Mouse (Mus musculus) adipocyte (in vitro differentiated cells): ENCODE results near the gene 2210408I21Rik.

ENCODE experiments used
- DNase-seq: peaks from one replicate; pipeline ENCODE4 v3.0.0-alpha.2; 2016; ENCODE audit warnings: low spot score

Gene 2210408I21Rik

DNA sequence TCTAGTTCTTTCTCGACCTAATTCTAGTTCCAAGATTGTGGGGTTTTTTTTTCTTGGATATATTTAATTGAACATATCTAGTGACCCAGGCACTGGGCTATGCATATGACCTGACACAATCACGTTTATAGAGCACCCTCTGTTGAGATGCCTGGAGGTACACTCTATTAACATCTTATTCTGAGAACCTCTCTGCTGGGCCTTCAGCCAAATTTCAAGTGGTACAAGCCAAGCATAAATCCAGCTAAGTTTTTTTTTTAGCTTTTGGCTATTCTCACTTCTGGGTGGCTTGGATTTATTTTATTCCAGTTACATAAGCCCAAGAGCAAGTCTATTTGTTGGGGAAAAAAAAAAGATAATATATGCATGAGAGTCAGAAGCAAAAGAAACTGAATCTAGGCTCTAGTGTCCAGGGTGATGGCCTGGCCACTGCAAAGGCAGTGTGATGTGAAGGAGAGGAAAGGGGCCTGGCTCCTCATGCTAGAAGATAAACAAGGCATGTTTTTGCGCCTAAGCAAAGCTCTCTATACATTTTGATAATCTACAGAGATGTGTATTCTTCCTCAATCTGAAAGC, 139.9 kb downstream of the 2210408I21Rik start:
- DNase-seq, result peak; percentile 63

DNA sequence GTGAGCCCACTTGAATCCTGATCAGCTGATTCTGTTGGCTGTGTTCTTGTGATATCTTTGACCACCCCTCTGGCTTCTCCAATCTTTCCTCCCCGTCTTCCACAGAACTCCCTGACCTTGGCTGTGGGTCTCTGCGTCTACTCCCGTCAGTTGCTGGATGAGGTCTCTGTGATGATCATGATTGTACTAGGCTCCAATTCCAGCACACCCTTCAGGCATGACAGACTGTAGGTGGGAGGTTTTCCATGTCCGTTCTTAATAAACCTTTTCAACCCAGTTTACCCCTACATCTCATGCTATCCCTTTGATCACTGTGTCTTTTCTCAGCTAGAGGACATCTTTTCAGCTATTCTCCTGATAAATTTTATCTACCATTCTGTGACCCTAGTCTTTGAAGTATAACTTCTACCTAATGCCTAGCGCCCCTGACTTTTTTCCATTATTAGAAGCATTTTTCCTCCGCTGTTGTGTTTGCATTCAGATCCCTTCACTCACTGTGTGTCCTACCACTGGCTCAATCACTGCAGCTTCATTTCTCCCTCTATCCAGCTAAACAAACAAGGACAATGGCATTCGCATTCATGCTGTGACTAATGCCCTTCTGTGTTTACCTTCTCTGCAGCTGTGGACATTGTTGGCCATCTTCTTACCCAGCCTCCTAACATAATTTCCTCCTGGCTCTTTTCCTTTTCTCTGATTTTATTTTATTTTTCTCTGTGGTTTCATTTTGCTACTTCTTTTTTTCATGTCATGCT, 143.5 kb downstream of the 2210408I21Rik start:
- no peak for DNase-seq

DNA sequence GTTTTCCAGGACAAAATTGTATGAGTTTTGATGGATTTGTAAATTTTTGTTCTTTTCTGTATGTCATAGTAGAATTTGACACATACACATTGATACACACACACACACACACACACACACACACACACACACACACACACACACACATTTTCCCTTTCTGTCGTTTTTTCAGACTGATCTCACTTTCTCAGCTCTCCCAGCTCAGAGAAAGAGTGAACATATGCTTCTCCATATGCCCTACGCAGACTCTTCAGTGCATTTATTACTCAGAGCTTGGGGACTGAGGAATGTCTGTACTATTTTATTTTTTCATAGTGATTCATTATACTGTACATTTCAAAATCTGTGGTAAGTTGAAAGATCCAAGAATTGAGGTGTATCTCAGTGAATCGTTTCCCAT, 160.2 kb downstream of the 2210408I21Rik start:
- no peak for DNase-seq

DNA sequence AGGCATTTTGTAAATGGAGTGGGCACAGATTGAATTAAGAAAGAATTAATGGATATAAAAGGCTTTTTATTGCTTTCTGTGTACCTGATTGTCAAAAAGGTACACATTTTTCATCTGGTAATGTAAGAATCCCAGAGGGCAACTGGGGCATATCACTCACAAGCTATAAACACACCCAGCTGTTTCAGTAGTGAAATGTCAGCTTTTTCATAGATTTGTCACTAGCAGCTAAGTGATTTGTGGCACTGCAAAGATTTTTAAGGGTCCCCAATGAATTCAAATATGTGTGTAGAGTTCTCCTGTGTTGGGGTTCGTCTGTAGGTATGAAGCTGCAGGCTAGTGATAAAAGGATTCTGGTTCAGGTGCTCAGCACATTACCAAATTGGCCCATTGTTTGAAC, 188.8 kb downstream of the 2210408I21Rik start:
- no peak for DNase-seq

DNA sequence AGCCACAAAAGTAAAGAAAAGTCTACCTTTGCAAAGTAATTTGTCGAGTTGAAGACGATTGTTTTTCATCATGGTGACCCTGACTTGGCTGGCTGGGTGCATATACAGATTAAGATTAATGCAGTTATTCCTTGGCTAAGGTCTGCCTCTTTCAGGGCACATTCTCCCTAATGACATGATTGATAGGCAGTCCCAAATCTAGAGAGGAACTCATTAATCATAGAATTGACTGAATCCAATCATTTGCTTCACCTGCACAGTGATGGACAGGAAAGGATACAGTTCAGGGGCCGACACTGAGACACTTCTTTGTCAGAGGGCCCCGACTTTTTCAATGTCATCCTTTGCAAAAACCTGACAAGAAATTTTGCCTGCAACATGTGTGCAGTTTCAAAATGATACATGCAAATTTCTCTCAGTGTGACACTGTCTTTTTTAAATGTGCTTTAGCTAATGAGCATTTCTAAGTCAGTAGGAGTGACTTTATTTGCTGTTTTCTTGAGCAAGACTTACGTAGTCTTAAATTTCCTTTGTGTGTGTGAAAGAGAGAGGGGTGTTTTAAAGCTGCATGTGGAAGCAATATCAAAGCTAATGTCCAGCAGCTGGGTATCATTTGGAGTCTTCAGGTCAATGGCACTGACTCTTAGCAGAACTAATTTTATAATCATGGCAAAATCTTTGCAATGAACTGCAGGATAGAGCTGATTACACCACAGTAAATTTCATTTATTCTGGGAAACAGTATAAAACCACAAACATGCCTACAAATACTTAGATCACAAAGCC, 191.0 kb downstream of the 2210408I21Rik start:
- DNase-seq, result no peak

DNA sequence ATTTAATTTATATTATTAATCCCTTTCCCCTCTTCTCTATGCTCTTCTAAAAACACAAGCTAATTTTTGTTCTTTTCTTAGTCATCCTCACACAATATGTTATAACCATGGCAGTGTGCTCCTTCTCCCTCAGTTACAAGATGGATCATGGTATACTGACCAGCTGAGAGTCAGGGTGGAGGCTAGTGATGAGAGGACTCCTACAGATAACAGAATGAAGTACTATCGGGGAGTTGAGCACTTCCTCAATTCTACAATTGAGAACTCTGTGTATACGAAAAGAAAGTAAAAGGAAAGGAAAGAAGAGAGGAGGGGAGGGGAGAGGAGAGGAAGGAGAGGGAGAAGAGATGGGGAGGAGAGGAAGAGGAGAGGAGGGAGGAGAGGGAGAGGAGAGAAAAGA, 206.8 kb downstream of the 2210408I21Rik start:
- no peak for DNase-seq

DNA sequence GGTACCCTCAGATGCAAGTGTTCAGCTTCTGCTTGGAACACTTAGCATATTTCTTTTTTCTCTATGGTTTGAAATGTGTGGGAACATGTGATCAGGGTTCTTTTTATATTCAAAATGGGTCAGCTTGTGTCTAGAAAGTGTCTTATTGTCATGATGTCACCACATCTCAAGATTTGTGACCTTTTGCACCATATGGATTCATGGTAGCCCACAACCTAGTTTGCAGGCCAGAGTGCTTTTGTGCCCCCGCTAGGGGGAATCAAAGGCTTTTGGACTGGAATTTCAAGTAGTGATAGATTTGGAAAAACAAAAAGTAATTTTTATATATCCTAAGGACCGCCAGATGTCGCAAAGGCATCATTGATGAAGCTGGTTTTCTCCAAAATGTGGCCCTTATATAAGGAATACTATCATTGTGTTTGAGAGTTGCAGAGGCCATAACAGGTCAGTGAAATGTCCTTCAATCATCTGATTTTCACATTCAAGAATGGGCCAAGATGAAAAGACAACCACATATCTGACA, 250.2 kb downstream of the 2210408I21Rik start:
- DNase-seq, result peak; percentile 19

DNA sequence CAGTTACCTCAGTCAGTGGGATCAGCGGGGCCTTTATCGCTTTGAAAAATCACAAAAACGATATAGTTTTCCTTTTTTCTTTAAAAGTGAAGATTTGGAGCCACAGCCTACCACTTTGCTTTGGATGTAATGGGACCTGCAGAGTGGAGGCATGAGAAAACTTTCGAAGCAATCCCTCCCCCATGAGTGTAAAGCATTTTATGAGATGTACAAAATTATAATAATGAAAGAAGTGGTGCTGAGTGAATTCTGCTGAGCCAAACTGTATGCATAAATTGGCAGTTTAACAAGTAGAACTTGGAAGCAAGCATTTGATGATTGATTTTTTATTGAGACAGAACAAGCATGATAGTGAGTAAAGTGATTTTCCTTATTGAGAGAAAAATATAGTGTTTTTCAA, 250.7 kb downstream of the 2210408I21Rik start:
- DNase-seq, result no peak

DNA sequence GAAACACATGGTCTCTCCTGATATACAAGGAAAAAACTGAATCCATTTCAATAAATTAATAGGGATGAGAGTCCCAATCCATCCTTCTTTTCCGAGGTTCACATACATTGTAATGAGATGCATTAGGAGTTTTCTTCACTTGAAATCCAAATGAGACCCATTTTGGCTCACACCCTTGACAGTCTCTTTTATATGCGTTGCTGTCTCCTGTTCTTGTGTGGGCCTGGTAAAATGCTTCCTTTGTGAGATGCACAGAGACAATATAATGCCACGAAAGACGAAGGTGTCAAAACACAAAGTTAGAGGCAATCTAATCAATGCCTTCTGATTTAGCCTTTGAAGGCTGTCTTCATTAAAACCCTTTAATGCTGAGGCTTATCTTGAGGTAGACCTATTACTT, 252.8 kb downstream of the 2210408I21Rik start:
- no peak for DNase-seq

DNA sequence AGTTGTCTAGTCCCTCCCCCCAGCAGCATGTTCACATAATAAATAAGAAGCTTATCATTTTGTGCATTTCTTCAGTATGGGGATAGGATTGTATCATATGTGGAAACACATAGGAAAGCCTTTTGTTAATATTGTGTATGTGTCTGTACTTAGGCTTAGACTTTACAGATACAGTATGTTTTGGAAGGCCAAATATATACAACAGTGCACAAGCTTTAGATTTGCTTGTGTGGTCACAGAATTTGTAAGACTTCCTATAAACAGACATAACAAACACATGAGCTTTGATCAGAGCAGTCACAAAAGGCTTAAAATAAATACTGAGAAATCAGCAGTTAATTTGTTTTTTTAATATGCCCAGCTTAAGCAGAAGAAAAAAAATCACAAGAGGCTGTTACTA, 253.9 kb downstream of the 2210408I21Rik start:
- DNase-seq, result no peak

DNA sequence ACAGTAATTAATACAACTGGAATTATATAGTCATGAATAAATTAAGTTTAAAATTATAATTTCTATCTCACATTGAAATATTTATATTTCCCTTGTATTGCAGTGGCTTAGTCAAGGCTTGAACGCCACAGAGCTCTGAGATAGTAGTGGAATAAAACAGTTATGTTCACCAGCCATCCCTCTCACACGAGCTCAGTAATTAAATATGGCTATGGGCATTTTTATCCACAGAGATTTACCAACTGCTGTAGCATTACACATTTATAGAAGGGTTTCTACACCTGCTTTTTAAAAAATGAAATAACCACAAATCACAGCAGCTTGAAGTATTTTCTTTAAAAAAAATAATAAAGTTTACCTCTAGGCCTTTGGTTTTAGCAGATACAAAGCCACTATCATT, 261.0 kb downstream of the 2210408I21Rik start:
- DNase-seq, result no peak

DNA sequence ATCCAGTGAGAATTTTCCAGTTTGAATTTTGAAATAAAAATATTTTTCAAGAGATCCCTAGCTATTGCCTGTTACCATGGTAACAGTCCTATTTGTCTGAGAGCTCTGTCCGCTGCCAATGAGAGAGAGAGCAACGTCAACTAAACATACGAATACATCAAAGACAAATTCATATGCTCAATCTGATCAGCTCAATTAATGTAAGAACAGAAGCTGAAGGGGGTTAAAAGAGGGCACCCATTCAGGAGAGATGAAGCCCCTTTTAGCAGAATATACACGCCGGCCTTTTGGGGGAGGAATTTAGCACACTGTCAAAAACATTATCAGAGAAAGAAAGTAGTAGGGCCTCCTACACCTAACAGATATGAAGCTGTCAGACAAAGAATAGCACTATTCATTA, 261.6 kb downstream of the 2210408I21Rik start:
- DNase-seq, result no peak

DNA sequence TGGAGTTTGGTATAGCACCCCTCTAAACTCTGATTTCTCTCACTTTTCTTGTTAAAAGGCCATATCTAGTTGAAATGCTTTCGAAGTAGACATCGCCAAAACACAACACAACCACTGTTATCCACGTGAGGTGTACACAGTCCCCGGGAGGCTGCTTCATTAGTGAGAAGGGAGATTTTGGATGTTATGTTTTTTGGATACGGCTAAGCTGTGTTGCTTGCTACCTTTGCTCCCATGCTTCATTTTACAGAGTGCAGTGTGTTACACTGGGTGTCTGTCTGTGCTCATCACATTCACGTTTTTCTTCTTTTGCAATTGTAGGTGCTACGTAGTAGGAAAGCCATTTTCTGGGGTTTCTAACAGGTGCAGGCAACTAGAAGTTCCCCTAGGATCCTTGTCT, 262.3 kb downstream of the 2210408I21Rik start:
- DNase-seq, result no peak

DNA sequence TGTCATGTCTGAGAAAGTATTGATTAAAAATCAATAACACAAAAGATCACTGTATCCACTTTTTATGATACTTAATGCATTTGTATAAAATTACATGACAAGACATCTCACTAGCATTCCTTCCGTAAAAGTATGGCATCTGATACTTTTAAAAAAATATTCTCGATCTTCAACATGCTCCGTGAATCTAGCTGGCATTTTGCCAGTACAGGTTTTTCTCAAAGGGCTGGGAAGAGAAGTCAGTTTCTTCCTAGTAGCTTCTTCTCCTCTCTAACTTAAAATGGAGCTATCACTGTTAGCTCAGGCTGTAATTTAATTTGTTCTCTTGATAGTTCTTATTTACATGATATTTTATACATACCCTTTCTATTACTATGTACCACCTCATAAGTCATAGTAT, 263.1 kb downstream of the 2210408I21Rik start:
- no peak for DNase-seq

DNA sequence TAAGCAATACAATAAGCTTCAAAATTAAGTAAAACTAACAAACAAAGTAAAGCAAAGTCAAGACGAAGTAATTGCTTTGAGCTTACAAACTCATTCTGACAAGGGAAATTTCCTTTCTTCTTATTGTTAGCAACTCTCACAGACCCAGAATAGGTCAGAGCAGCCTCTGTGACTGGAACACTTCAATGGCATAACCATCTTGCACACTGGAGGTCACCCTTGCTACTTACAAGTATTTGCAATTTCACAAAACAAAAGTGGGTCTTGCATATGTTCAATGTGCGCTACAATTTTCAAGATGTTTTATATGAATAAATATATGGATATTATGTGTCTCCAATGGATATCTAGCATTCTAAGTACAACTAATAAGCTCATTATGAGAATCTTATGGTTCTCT, 265.4 kb downstream of the 2210408I21Rik start:
- DNase-seq, result peak; percentile 9

DNA sequence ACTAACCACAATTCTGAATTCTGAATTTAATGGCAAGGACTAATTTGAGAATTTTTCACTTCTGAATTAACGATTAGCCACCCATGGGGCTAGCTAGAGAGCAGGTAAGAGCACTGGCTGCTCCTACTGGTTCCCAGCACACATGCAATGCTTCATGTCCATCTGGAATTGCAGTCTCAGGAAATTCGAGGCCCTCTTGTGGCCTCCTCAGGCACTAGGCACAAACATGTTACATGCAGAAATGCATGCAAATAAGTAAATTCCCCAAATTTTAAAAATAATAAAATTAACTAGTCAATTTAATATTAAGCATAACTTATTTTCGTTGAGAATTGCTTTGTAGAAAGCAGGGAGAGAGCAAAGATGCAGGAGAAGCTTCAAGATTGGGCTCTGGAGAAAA, 273.2 kb downstream of the 2210408I21Rik start:
- no peak for DNase-seq

DNA sequence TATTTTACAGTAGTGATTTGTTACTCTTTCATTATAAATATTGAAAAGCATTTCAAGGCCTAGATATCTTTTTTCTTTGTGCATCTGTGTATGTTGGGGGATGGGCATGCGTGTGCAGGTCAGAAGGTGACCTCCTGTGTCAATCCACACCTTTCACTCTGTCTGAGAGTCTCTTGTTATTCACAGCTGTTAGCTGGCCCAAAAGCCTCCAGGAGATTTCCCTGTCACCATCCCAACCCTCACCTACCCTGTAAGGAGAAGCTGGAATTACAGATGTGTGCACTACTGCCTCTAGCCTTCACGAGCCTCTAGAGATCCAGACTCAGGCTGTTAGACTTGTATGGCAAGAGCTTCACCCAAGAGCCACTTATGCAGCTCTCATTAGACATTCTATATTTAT, 274.5 kb downstream of the 2210408I21Rik start:
- DNase-seq, result no peak

DNA sequence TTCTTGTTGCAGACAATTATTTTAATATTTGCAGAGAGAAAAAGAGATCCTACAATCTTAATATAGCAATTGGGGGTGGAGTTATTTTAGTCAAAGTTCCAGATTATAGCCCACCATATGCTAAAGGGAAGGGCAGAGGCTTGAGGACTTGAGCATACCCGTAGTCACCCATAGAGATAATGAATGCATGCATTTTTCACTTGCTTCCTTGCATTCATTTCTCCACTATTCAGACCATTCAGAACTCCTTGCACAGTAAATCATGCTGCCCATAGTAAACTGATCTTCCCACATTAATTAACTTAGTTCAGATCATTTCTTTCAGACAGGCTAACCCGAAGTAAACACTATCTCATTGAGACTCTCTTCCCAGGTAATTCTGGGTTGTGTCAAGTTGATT, 277.5 kb downstream of the 2210408I21Rik start:
- DNase-seq, result no peak

DNA sequence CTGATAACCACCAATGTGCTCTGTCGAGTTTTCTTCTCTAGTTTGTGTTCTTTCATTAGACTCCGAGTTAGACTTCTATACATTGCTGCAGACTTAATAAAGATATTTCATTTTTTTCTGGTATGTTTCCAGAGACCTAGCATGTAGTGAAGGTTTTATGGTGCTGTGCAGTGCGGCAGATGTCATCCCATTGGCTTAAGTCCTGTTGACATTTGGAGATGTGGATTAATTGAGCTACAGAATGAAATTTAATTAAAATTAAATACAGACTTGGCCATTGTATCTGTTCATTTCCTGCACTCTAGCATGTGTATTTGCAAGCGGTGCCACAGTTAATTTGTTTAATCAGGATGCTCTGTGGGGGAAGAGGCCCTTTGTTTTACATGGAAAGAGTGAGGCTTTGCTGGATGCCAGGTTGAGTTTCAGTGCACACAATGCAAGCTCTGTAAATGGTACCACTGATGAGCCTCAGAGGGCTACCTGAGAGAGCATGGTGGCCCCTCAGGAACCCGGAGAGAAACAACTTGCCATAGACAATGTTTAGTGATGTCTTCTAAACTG, 314.7 kb downstream of the 2210408I21Rik start:
- DNase-seq, result no peak

DNA sequence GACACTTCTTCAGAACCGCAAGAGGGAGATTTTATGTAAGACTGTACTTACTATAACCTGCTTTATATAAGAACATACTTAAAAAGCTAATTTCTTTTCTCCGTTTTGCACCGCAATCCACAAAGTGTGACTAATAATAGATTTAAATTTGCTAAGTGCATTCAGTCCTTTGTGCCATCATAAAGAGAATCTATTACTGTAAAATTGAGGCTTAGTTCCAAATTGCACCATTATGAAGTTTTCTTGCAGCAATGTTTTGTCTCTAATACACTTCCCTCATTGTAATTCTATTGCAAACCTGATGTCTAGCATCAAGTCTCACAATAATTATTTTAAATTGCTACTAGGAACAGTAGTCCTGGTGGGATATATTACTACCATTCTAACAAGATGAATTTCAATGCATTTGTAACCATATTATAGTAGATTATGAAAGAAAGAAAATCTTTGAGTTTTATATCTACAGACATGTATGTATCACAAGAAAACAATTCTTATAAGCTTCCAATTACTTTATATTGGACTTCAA, 334.8 kb downstream of the 2210408I21Rik start:
- DNase-seq, result no peak

DNA sequence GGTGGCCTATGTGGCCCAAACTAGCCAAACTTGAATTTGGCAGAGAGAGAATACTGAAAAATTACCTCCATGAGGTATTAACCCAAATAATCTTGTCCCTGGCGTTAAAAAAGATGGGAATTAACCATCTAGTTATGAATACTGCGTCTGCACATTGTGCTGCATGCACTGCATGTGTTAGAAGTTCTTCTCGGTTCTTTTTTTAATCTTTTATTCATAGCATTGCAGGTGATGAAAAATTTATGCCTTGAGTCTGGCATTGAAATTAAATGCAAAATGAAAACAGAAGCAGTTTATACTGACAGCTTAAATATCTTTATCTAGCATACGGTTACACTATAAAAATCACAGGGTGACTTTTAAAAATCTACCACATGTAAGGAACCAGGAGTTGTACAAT, 341.1 kb downstream of the 2210408I21Rik start:
- no peak for DNase-seq

DNA sequence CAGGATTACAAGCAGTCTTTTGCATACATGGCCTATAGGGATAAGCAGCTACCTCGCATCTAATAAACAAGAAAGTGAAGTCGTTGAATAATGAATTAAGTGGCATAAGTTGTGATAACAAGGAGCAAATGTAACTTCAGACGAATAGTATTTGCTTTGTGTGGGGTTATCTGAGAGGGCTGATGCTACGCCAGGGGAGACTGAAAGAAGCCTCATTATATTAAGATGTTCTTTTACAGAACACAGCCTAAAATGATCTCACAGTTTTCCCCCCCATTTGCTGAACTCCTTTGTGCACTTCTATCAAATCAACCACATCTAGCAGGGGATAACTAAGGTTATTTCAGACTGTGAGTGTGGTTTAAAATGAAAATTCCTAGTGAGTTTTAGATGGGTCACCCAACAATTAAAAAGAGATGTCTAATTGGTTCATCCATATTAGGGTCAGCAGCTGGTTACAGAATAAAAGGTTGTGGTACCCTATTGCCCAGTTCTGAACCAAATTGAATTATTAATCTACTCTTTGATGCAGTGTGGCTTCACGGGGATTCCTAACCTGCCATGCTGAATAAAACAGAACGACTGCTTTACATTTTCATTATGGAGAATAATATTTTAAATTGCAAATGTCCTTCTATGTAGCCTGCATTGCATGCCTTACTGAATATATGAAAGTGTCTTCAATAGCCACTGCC, 343.2 kb downstream of the 2210408I21Rik start:
- DNase-seq, result no peak
